Mouse (Mus musculus) thymus, postnatal 14 days (tissue): ENCODE measurements at regions not wholly inside any gene's neighbourhood (a gene's known extent, or its start where the extent isn't known, plus 50 kb on each side); places are given as distances from the start of the nearest gene placed in this dataset.
A peak's percentile ranks its signal among the peaks of the same experiment; 100 is the strongest.
"Not testable (repeated sequence)": the region's sequence is repeated elsewhere in the genome, so short reads cannot be mapped to it uniquely, and the experiment has no call there.

Experiments used
- DNase-seq: peaks from one replicate; pipeline ENCODE4 v3.0.0; 2021

DNA sequence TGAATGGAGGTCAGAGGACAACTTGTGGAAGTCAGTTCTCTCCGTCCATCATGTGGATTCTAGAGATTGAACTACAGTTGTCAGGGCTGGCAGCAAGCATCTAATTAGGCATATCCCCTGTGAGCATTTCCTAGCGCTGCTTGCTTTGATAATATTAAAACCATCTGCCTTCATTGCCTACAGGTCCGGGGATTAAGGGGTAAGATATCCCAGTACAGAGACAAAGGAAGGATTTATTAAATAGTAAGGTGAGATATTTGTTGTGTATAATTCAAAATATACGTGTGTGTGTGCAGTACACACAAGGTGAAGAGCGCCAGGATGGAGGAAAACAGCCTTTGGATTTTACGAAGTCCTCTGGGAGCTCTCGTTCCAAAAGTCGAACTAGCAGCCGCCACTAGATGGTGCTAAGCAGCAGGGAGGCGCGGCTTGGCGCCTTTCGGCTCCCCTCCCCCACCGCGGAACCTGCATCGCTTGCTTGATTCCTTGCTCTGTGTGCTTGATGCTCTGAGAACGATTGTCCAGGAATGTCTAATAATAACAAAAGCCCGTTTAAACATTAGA lies 88.4 kb upstream of the Rpl34 start:
- peak; percentile 93 for DNase-seq

DNA sequence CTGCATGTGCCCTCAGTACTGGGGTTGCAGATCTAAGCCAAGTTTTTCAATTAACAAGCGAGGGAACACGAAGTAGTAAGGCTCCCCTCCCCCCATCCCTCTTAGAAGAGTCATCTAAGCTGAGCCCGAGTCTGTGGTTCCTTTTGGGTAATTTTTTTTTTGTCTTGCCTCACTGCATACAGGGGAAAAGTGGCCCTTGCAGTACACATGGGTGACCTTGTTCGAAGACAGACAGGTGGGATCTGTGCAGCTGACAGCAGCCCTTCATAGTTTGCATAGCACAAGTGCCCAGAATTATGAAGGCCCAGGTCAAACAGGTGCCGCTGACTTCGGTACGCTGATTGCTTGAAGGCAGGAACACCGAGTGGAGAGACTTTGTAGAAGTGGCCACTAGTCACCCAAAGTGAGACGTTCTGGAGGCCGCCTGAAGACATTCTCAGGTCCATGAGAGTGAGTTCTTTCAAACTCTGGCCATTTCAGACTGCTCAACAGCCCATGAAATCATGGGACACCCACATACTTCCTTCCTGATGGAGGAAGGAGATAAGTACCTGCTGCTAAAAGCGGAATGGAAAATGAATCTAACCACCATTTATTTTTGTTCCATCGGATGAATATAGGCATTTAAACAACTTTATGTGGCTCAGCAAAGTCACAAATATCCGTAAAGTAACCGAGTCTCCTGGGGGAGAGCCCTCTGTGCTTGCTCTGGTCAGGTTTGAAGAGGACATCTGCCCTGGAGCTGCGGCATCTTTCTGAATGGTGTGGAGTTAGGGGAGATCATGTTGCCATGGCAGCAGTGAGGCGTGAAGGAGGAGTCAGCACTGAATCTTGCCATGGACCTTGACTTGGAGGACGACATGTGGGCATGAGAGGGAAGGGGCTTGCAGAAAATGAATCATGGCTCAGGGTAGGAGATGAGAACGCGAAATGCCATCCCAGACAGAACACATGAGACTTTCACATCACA lies 79.8 kb upstream of the Rpl34 start:
- peak; percentile 69 for DNase-seq

DNA sequence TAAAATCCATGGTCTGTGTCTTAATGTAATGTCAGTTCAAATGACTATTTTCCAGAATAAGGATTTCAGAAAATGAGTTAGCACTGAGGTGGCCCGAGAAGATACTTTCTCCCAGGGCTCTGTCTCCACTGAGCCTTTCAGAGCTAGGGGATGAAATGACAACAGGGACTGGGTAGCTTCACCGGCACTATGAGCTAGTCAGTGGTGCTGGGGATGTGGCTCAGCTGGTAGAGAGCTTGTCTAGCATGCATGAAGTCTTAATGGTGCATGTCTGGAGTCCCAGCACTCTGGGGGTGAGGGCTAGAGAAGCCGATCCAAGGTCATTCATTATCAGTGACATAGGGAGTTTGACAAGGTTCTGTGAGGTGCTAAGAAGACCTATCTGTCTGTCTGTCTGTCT lies 75.1 kb upstream of the Rpl34 start:
- no peak for DNase-seq

DNA sequence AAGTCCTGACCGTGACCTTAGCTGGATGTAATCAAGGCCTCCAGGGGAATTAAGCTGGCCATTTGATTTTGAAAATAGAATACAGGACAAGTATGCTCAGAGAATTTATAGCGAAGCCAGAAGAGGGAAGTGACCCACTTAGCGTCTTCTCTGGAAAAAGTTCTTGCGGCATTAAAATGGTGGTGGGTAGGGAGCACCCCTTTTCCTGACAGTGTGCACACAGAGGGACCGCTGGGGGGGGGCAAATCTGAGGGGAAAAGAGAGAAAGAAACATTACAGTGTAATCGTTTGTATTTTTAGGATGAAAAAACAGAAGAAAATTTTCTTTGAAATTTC lies 74.1 kb upstream of the Rpl34 start:
- no peak for DNase-seq

DNA sequence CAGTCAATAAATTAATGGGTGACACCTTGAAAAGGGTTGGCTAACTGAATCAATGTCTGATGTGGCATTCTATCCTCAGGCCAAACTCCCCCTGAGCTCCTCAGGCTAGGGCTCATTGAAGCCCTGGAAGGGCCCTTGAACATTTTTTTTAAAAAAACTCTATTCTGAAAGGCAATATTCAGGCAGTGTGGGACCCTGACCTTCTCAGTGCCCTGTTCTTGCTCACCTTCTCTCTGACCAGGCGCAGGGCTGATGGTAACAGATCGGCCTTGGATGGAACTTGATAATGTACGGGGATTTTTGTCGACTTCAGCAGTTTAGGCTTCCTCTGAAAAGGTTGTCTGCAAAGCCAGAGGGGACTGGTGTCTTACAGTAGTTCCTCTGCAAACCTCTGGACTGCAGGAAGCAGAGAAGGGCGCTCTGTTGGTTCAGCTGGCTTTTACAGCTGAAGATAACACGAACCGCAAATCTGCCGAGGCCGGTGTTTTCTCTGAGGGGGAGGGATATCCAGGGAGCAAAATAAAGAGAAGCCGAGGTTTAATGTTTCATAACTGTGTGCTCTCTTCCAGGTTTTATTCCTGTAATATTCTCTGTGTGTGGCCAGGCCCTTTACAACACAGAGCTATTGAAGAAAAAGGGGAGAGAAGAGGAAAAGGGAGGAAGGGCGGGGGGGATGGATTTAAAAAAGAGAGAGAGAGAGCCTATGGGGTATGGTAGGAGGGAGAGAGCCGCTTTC lies 73.6 kb upstream of the Rpl34 start:
- DNase-seq: peak; percentile 30

DNA sequence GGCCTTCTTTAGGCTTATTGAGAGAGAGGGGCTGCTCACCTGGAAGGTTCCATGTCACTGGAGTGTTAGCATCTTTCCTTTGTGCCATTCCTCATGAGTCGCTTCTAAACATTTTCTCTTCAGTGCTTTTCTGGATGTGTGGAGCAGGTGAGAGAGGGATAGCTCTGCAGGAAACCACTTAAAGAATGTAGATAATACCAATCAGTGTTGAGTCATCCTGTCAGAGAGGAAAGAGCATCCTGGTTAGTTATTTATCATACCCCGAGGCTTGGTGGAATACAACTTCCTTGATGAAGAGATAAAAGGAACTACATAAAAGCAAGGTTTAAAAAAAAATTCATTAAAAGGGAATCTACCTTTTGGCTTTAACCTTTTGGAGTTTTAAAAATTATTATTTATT lies 69.8 kb upstream of the Rpl34 start:
- DNase-seq: no peak

DNA sequence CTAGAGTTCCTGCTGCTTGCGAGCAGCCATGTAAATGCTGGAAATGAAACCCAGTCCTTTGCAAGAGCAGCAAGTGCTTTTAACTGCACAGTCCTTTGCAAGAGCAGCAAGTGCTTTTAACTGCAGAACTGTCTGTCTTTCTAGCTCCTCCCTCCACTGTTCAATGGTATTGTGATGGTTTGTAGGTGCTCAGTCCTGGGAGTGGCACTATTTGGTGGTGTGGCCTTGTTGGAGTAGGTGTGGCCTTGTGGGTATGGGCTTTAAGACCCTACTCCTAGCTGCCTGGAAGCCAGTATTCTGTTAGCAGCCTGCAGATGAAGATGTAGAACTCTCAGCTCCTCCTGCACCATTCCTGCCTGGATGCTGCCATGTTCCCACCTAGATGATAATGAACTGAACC lies 67.8 kb upstream of the Rpl34 start:
- not testable (repeated sequence) for DNase-seq

DNA sequence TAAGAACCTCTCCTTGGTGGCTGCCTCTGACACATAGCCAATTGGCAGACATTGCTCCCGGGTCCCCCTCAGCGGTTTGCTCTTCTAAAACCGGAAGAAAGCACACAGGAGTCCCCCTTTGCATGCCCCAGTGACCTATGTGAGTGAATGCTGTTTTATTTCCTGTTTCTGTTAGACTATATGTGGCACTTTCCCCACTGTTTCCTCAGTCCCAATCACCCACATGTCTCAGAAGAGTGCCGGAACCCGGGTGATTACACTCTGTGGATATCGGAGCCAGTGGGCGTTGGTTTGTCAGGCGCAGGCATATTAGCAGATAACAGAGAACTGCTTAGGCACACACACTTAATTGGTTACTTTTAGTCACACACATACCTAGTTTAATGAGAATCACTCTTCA lies 66.3 kb upstream of the Rpl34 start:
- DNase-seq: peak; percentile 57

DNA sequence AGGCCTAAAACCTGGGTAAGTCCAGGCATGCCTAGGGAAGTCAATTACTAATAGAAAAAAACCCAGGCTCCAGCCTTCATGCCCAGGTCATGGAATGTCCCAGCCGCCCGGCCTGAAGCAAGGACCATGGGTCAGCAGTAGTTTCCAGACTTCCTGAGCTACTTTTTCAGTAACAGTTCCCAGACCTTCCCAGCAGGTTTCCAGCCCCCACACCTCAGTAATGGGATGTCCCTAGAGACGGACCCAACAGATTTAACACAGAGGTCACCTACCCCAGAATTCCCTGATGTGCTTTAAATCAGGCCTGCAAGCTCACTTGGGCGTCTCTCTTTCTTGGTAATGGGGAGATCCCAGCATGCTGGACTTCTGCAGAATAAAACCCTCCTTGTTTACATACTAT lies 65.2 kb upstream of the Rpl34 start:
- DNase-seq: no peak

DNA sequence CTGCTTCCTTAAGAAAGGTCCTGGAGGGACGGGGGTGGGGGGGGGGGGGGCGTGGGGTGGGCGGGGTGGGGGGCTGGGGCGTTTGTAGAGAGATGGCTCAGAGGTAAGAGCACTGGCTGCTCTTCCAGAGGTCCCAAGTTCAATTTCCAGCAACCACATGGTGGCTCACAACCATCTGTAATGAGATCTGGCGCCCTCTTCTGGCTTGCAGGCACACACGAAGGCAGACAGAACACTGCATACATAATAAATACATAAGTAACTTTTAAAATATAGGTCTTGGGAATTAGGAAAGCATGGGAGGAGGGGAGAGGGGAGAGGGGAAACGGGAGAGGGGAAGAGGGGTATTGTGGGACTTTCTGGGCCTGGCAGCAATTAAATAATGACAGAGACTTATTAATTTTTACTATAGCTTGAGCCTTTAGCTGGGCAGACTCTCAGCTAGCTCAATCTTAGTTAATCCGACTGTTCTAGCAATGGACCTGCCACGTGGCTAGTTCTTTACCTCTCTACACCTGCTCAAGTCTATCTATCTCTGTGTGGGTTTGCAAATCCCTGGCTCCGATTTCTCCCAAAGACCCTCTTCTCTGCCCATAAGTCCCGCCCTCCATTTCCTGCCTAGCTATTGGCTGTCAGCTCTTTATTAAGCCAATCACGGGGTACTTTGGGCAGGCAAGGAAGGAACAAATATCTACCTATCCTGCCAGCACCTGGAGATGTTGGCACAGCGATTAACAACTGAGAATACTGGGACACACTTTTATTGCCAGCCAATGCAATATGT lies 64.1 kb upstream of the Rpl34 start:
- DNase-seq: peak; percentile 66

DNA sequence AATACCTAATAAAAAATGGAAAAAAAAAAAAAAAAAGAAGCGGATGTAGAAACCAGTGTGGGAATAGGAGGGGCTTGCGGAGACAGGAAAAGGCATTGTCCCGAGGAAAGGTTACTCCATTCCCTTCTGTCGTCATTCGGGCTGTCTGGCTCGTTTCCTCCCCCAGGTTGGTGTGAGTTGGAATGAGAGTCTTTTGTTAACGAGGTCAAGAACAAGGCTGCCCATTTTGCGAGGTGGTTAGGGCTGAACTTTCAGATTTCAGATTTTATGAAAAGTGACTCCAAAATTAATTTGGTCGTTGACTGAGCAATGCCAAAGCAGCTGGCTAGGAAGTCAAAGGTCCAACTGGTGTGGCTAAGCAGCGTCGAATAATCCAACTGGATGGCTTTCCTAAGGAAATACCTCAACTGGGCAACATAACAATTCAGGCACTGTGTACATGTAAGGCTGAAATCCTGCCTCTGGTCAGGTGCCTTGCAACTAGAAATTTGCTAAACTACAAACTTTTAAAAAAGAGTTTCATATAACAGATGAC lies 50.6 kb upstream of the Rpl34 start:
- DNase-seq: no peak
